Mouse (Mus musculus): ENCODE measurements at regions not wholly inside any gene's neighbourhood (a gene's known extent, or its start where the extent isn't known, plus 50 kb on each side); places are given as distances from the start of the nearest gene placed in this dataset.

DNA sequence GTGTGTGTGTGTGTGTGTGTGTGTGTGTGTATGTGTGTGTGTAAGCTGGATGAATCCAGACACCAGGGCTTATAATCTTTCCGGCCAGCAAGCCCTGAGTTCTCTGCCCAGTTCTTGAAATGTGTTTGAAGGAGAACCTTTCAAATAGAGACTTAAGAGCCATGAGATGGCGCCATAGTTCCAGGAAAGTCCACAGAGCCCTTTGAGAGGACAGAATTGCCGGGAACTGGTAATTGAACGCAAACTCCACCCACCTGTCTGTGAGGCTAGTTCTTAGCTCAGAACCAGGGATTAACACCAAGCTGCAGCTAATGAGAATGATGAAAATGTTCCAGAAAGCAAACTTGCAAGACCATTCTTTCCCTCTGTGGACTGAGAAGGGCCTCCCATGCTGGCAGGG lies 72.2 kb downstream of the Trim42 start:
- no peak for DNase-seq (ENCODE audit: low read depth)

DNA sequence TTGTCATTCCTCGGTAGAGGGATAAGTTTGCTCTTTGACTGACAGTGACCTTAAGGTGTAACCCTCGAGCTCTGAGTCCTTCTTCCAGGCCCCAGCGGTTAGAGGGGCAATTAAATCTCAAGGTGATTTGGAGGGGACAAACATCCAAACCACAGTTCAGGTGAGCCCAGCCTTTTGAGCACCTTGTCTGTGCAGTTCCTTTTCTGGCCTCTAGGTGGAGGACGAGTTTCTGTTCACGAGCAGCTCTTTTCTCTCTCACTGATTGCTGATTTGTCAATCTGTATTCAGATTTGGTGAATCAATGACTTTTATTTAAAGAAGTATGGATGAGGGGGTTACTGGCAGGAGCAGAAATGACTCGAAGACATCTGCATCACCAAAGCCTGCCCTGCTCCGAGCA lies 74.0 kb downstream of the Trim42 start:
- DNase-seq (ENCODE audit: low read depth) = peak; percentile 36

- DNase-seq (ENCODE audit: low read depth) = no peak
Observed at GRCm38 (mm10) chr9:97291870-97292269, 77.9 kb downstream of the Trim42 start.

GRCm38 (mm10) chr9:97284282-97284802 lies 85.4 kb downstream of the Trim42 start:
- DNase-seq (ENCODE audit: low read depth) = no peak

DNA sequence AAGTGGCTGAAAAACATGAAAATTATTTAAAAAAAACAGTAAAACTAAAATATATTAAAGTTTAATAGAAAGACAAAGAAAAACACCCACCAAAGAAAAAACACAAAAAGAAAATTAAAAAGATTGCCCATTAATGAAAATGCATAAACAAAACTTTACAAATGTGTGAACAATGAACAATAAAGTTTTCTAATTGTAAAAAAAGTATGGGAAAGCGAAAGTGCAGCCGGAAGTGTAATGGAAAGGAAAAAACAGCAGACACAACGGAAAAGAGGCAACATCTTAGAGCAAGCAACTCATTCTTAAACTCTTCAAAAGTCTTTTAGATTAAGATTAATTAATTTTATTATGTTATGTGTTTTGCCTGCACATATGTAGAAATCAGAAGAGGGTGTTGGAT lies 87.7 kb downstream of the Trim42 start:
- DNase-seq (ENCODE audit: low read depth) = no peak

DNA sequence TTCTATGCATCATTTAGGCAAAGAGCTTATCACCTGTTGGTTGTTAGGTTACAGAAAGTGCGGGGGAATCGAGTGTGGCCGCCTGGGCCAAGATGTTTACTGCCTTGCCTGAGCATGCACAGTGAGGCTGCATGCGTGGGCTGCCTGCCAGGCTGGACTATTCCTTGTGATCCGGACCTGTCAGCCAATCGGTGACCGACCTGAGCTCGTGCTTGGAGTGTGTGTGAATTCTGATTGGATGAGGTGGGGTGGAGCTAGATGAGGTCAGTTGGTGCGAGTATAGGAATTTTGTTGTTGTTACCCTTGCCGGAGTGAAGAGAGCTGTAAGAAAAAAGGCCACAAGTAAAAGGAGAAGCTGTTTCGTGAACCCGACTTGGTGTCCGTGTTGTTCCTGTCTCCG lies 94.3 kb downstream of the Trim42 start:
- peak; percentile 36 for DNase-seq (ENCODE audit: low read depth)

- DNase-seq (ENCODE audit: low read depth) = no peak
Observed at GRCm38 (mm10) chr9:97273891-97274290, 95.9 kb downstream of the Trim42 start.

DNA sequence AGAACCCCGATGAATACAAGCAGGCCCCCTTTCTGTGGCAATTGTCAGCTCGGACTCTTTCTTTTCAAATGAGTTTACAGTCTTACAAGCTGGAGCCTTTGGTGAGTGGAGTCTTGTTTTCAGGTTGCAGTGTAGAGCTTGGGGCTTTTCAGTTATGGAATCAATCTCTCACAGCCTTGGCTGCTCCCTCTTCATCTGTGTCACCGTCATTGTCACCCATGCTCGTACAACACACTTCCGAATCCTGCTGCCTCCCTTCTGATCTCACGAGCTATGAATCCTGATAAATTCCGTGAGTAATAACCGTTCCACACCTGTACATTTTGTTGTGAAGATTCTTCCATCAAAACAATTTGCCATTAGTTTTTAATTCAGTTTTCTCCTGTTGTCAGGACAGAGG lies 97.7 kb downstream of the Trim42 start:
- DNase-seq (ENCODE audit: low read depth) = no peak

- DNase-seq (ENCODE audit: low read depth) = no peak
Observed at GRCm38 (mm10) chr9:97247621-97248020, 122.1 kb downstream of the Trim42 start.

- no peak for DNase-seq (ENCODE audit: low read depth)
Observed at GRCm38 (mm10) chr9:97226074-97226473, 115.1 kb upstream of the Slc25a36 start.

GRCm38 (mm10) chr9:97224549-97224948 lies 113.6 kb upstream of the Slc25a36 start:
- no peak for DNase-seq (ENCODE audit: low read depth)

- DNase-seq (ENCODE audit: low read depth) = peak; percentile 59
Observed at GRCm38 (mm10) chr9:97214806-97215205, 103.8 kb upstream of the Slc25a36 start.

GRCm38 (mm10) chr9:97190321-97190860 lies 79.4 kb upstream of the Slc25a36 start:
- DNase-seq (ENCODE audit: low read depth) = no peak

DNA sequence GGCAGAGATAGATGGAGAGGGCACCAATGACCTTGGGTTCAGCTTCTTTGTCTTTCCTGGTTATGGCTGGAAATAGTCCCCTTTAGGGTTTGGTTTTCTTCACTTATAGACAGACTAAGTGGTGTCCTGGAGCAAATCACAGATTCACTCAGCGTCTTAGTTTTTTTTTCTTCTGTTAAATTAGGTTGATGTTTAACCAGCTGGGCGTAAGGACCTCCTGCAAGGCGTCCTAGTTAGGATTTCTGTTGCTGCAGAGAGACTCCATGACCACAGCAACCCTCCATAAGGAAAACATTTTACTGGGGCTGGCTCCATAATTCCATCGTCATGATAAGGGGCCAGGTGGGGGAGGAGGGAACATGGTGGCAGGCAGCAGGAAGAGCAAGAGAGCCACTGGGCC lies 78.7 kb upstream of the Slc25a36 start:
- no peak for DNase-seq (ENCODE audit: low read depth)

- no peak for DNase-seq (ENCODE audit: low read depth)
Observed at GRCm38 (mm10) chr9:97188616-97189330, 77.8 kb upstream of the Slc25a36 start.

- no peak for DNase-seq (ENCODE audit: low read depth)
Observed at GRCm38 (mm10) chr9:97173230-97173951, 62.4 kb upstream of the Slc25a36 start.

DNA sequence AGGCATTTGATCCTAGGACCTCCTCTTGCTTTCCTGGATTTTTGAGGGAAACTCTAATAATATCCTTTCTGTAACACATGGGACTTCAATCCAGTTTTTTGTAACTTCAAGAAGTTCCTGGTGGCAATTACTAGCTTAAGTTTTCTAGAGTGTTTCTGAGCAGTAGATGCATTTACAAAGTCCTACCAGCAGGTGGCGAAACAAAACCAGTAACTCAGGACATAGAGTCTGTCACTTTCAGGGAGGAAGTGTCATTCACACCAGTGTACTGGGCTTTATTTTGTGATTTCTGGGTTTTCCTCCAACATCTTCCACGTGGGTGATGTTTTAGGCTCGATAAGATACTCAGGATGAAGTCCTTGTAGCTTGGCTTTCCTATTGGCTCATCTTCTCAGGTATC lies 61.1 kb upstream of the Slc25a36 start:
- DNase-seq (ENCODE audit: low read depth) = peak; percentile 52

- DNase-seq (ENCODE audit: low read depth) = no peak
Observed at GRCm38 (mm10) chr9:97171484-97171883, 60.5 kb upstream of the Slc25a36 start.

DNA sequence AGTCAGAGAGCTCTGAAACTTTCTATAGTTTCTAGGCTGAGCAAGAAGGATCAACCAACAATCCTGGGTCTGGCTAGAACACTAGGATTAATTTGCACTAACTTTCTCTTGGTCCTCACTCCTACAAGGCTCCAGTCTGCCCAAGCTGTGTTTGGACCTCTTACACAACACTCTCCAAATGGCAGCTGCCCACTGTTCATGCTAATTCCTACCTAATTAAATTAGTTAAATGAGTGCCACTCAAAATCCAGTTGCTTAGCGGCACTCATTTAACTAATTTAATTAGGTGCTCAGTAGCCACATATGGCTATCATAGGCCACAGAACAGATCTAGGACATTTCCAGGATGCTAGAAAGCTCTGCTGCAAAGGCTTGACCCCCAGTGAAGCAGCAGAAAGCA lies 59.9 kb upstream of the Slc25a36 start:
- DNase-seq (ENCODE audit: low read depth) = no peak

GRCm38 (mm10) chr9:97162465-97162864 lies 51.5 kb upstream of the Slc25a36 start:
- peak; percentile 52 for DNase-seq (ENCODE audit: low read depth)
